Mouse (Mus musculus): ENCODE measurements around the gene Coa3.

- TF ChIP-seq POLR2A (IDR thresholded peaks at IDR 0.05; ENCODE audit: borderline replicate concordance, extremely low read depth, low read depth, low read length): 0 out of 2 replicates have a peak, but pooled peaks have one; percentile 19
- TF ChIP-seq CTCF (IDR thresholded peaks at IDR 0.05; ENCODE audit: insufficient read depth, low read length): no peak
Measured at GRCm38 (mm10) chr11:101230061-101230511, 48.8 kb downstream of the Coa3 start.
